Comparison of ENCODE assay signal across 12 mouse cellular contexts in the genomic region with DNA sequence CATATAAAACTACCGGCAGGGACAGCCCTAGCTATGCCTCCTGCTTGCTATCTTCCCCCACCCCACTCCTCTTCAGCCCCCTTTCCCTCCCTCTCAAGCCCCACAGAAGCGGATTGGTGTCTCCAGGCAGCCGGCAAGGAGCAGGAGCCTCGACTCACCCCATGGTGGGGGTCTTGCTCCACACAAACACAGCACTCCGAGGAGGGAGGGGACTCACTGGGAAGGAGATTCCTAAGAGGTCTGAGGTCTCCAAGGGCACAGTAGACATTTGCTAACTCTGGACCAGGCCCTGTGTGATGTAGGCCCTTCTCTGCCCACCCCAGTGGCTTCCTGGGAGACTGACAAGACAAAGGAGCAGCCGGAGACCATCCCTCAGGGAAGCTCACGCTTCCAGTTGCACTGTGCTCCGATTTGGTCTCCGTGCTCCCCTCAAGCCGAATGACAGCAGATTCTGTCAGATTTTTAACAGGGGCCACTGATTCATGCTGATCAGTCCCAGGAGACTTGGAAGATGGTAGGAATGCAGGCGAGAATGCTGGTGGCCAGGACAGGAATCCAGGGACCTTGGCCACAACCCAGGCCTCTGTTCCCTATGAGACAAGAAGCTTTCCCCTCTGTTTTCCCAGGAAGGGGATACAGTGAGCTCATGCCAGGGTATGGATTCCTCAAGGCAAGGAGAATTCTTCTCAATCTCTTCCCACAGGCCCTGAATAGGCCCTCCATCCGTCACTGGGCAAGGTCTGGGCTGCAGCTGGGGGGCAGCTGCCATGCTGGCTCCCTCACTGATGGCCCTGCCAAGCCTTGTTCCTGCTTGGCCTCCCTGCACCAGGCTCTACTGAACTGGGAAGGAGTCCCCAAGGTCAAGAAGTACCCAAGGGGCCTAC. TPM values are rescaled to one million over a fixed set of nuclear protein-coding genes. Genes with fewer than 3 reads are reported as not detected.
DNase-seq lines count a peak whose midpoint lies in the region; ATAC-seq and TF ChIP-seq lines count a peak whose summit lies in the region.
"Had no signal": no experiment of that assay in that cellular context is flagged by ENCODE, and none has a peak within 500 bp of the region (broad histone marks: within the 10 kb centered on the region; RNA-seq: fewer than 3 reads in every experiment).

No protein-coding gene starts in this region.

- H3K36me3 ChIP-seq in heart, embryonic 16.5 days (ENCODE audit: control insufficient read depth, insufficient read depth): no peaks in the 10 kb centered on the region
- H3K36me3 ChIP-seq in midbrain, embryonic 11.5 days (ENCODE audit: control insufficient read depth, insufficient read depth, low read length): no peaks in the 10 kb centered on the region
- no peaks in the 10 kb centered on the region for H3K36me3 ChIP-seq in midbrain, embryonic 16.5 days (ENCODE audit: control insufficient read depth, insufficient read depth, low read length)
- no peaks in the 10 kb centered on the region for H3K36me3 ChIP-seq in stomach, postnatal 0 days (ENCODE audit: control insufficient read depth, insufficient read depth, low read length)

- peaks cover 6% of the 10 kb centered on the region; the same call in 1 of the 2 replicates for H3K27me3 ChIP-seq in heart, embryonic 16.5 days (ENCODE audit: control insufficient read depth, insufficient read depth, low read length)
- H3K27me3 ChIP-seq in midbrain, embryonic 11.5 days (ENCODE audit: control insufficient read depth, insufficient read depth, low read length): peaks cover 10% of the 10 kb centered on the region; the same call in 1 of the 2 replicates
- no peaks in the 10 kb centered on the region for H3K27me3 ChIP-seq in midbrain, embryonic 16.5 days (ENCODE audit: control insufficient read depth, insufficient read depth, low read depth, low read length)
- H3K27me3 ChIP-seq in stomach, postnatal 0 days (ENCODE audit: control insufficient read depth, insufficient read depth, low read length): no peaks in the 10 kb centered on the region
- H3K27me3 ChIP-seq: Patski had no signal

- no peak for ATAC-seq in heart, embryonic 16.5 days (replicated peaks; ENCODE audit: extremely low read depth, insufficient read depth, low FRiP score)
- ATAC-seq in midbrain, embryonic 11.5 days (ENCODE audit: low FRiP score): no peak
- ATAC-seq in midbrain, embryonic 16.5 days: no peak
- ATAC-seq in stomach, postnatal 0 days (ENCODE audit: low FRiP score, low TSS enrichment): no peak
- ATAC-seq: Patski had no signal

- intact Hi-C loops in heart, postnatal 36 days (cut with DNase I): no loop called here

- H3K9ac ChIP-seq in heart, embryonic 16.5 days (ENCODE audit: low read length): no peak overlapping the region
- H3K9ac ChIP-seq in midbrain, embryonic 11.5 days (ENCODE audit: low read length): no peak overlapping the region
- no peak overlapping the region for H3K9ac ChIP-seq in midbrain, embryonic 16.5 days (ENCODE audit: low read depth, low read length)
- H3K9ac ChIP-seq in stomach, postnatal 0 days (ENCODE audit: low read length): no peak overlapping the region; the same call in 1 of the 2 replicates

- H3K4me3 ChIP-seq in heart, embryonic 16.5 days (ENCODE audit: low read length): no peak overlapping the region
- no peak overlapping the region for H3K4me3 ChIP-seq in midbrain, embryonic 11.5 days (ENCODE audit: low read depth, low read length)
- H3K4me3 ChIP-seq in midbrain, embryonic 16.5 days (ENCODE audit: low read depth, low read length): no peak overlapping the region
- H3K4me3 ChIP-seq in stomach, postnatal 0 days (ENCODE audit: low read depth, low read length): no peak overlapping the region
- H3K4me3 ChIP-seq: megakaryocyte, embryonic 14.5 days had no signal

- H3K27ac ChIP-seq in heart, embryonic 16.5 days (ENCODE audit: low read length): peak overlapping the region; percentile 25; the same call in 1 of the 2 replicates
- no peak overlapping the region for H3K27ac ChIP-seq in midbrain, embryonic 11.5 days (ENCODE audit: low read depth, low read length)
- no peak overlapping the region for H3K27ac ChIP-seq in midbrain, embryonic 16.5 days (ENCODE audit: low read length)
- H3K27ac ChIP-seq in stomach, postnatal 0 days (replicated peaks): no peak overlapping the region

- H3K9me3 ChIP-seq in heart, embryonic 16.5 days (replicated peaks; ENCODE audit: control insufficient read depth, low read length): no peaks in the 10 kb centered on the region
- no peaks in the 10 kb centered on the region for H3K9me3 ChIP-seq in midbrain, embryonic 11.5 days (ENCODE audit: control insufficient read depth, low read length)
- no peaks in the 10 kb centered on the region for H3K9me3 ChIP-seq in midbrain, embryonic 16.5 days (replicated peaks; ENCODE audit: control insufficient read depth, low read length, poor library complexity, severe bottlenecking)
- no peaks in the 10 kb centered on the region for H3K9me3 ChIP-seq in stomach, postnatal 0 days (ENCODE audit: control insufficient read depth, low read length)
- H3K9me3 ChIP-seq: megakaryocyte, embryonic 14.5 days had no signal

- TF ChIP-seq EP300 in stomach, postnatal 0 days (optimal IDR thresholded peaks at IDR 0.05): no peak

- TF ChIP-seq CTCF in stomach, postnatal 0 days (IDR thresholded peaks at IDR 0.05; ENCODE audit: low read depth): peak; percentile 56

- 63% methylated on average over 12 of the region's 12 CpGs for WGBS in heart, embryonic 16.5 days
- 63% methylated on average over 11 of the region's 12 CpGs for WGBS in midbrain, embryonic 11.5 days
- WGBS in midbrain, embryonic 16.5 days: 58% methylated on average over 10 of the region's 12 CpGs
- 67% methylated on average over 12 of the region's 12 CpGs for WGBS in stomach, postnatal 0 days

- peaks cover 35% of the 10 kb centered on the region for H3K4me1 ChIP-seq in heart, embryonic 16.5 days (ENCODE audit: control insufficient read depth, insufficient read depth, low read length)
- H3K4me1 ChIP-seq in midbrain, embryonic 11.5 days (ENCODE audit: control insufficient read depth, insufficient read depth, low read length): peaks cover 17% of the 10 kb centered on the region
- H3K4me1 ChIP-seq in midbrain, embryonic 16.5 days (ENCODE audit: control insufficient read depth, insufficient read depth, low read length): peaks cover 20% of the 10 kb centered on the region
- H3K4me1 ChIP-seq in stomach, postnatal 0 days (replicated peaks; ENCODE audit: control insufficient read depth, insufficient read depth): 0 out of 2 replicates have a peak, but pooled peaks cover 5% of the 10 kb centered on the region

- H3K4me2 ChIP-seq in heart, embryonic 16.5 days (ENCODE audit: low read depth, low read length): no peak overlapping the region
- no peak overlapping the region for H3K4me2 ChIP-seq in midbrain, embryonic 11.5 days
- no peak overlapping the region for H3K4me2 ChIP-seq in midbrain, embryonic 16.5 days (ENCODE audit: low read length)
- no peak overlapping the region for H3K4me2 ChIP-seq in stomach, postnatal 0 days (replicated peaks; ENCODE audit: low read depth)

- DNase-seq in cerebellum, adult 11-12 months: peak; percentile 11
- DNase-seq in cerebellum, adult 9-10 months: no peak
- DNase-seq in heart, postnatal 36 days: no peak
- peak; percentile 82 for DNase-seq in midbrain, embryonic 11.5 days (ENCODE audit: low spot score, missing footprints)
- no peak for DNase-seq in stomach, postnatal 0 days (ENCODE audit: low spot score)
- DNase-seq in c-Kit-positive CD71-positive TER-119-positive erythroid progenitor cells, embryonic 14.5 days (ENCODE audit: low spot score): no peak
- DNase-seq: B cell, adult 2 months had no signal

RNA-seq across cellular contexts. Expression of gene Dlk1, which starts 55.2 kb away (rescaled TPM):
- 169 and 179 TPM in 2 replicates for polyA plus RNA-seq in heart, embryonic 16.5 days (2015; fragmentation: Nextera tagmentation; extraction: Ambion mirVana)
- total RNA-seq in heart, postnatal 36 days (2021): under 1 TPM; 0.22 to 1.00 TPM
- polyA plus RNA-seq in midbrain, embryonic 11.5 days (2014; fragmentation: Nextera tagmentation; extraction: Ambion mirVana): 75.1 and 76.7 TPM in 2 replicates
- 50.4 and 66.0 TPM in 2 replicates for polyA plus RNA-seq in midbrain, embryonic 16.5 days (2015; fragmentation: Nextera tagmentation; extraction: Ambion mirVana)
- polyA plus RNA-seq in stomach, postnatal 0 days (2015; fragmentation: Nextera tagmentation; extraction: Ambion mirVana): 183 and 187 TPM in 2 replicates
- total RNA-seq: liver, adult 2 months had no signal
- polyA plus RNA-seq: Patski had no signal

Comparison
In these comparisons a context has a peak if more than half of its experiments do, and no peak if none do; other contexts are left out.
1. DNase-seq: peak in cerebellum, adult 11-12 months (single experiment) and midbrain, embryonic 11.5 days (single experiment); none in cerebellum, adult 9-10 months (single experiment), heart, postnatal 36 days (0 of 2), stomach, postnatal 0 days (single experiment) and c-Kit-positive CD71-positive TER-119-positive erythroid progenitor cells, embryonic 14.5 days (single experiment).